Mouse (Mus musculus): ENCODE measurements at regions not wholly inside any gene's neighbourhood (a gene's known extent, or its start where the extent isn't known, plus 50 kb on each side); places are given as distances from the start of the nearest gene placed in this dataset.

DNA sequence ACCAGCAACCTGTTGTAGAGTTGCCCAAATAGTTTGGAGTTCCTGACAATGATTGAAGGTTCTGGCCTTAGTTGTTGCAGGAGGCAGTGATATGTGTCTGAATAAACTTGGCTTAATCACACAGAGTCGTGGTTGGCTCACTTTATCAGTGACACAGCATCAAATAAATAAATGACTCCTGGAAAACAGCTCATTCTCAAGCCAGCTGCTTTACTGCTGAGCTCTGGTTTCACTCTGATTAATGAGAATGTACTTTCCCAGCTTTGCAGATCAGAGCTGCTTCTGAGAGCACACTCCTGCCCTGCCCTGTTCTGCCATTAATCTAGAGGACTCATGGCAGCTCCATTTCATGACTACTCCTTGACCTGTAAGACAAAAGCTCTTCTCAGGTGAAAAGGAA, 171.3 kb upstream of the Gm11096 start:
- no peak for TF ChIP-seq CTCF (IDR thresholded peaks at IDR 0.05; ENCODE audit: borderline replicate concordance, control insufficient read depth, extremely low read depth, insufficient read depth, low read length, poor library complexity)
- TF ChIP-seq POLR2A (IDR thresholded peaks at IDR 0.05; ENCODE audit: control insufficient read depth, extremely low read depth, insufficient read depth, low read length, poor library complexity): no peak

Data from thymus, adult 2 months (tissue).